Mouse (Mus musculus): ENCODE results near the gene Gabrr3. TPM values are rescaled to one million over a fixed set of nuclear protein-coding genes. Genes with fewer than 3 reads are reported as not detected.
"Not testable (repeated sequence)": the region's sequence is repeated elsewhere in the genome, so short reads cannot be mapped to it uniquely, and the experiment has no call there.

Gene Gabrr3
- polyA plus RNA-seq, 1 experiment = 0.02 TPM

DNA sequence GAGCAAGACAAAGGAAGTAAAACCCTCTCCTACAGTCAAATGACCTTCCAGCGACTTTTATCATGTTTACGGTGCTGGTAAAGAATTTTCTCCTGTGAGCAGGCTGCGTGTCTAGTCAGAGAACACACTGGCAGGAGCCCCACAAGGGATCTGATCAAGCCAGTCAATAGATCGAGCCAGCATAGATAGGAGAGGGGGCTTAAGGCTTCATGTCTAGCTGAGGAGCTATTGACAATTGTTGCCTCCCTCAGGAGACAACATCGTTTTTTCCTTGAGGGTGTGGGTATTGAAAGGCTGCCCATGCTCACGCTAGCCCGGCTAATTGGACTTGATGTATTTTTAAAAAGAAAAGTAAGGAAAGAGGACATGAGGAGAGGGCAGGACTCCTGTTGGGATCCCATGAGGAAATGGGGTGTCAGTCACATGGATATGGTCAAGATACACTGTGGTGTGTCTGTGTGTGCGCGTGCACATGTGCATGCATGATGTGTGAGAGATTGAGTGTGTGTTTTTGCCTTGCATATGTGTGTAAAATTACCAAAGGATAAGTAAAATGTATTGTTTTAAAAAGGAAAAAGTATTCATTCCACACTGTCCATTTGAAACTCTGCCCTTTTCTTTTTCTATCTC is 13.2 kb downstream of the Gabrr3 start:
- Histone ChIP-seq H3K27ac (ENCODE audit: insufficient read depth, low read length) (no peak overlapping the region), H3K4me3 (ENCODE audit: insufficient read depth, low read length) (no peak overlapping the region), H3K4me1 (ENCODE audit: control insufficient read depth, insufficient read depth, low read length) (no peaks in the 10 kb centered on the region)
- no peak for TF ChIP-seq CTCF (IDR thresholded peaks at IDR 0.05; ENCODE audit: extremely low read depth, insufficient read depth, low read length)
- TF ChIP-seq POLR2A (IDR thresholded peaks at IDR 0.05; ENCODE audit: extremely low read depth, insufficient read depth, low read length) = no peak

GRCm38 (mm10) chr16:59420867-59421251 is 13.7 kb downstream of the Gabrr3 start:
- TF ChIP-seq POLR2A (IDR thresholded peaks at IDR 0.05; ENCODE audit: extremely low read depth, insufficient read depth, low read length) = no peak
- peak; percentile 78 for TF ChIP-seq CTCF (IDR thresholded peaks at IDR 0.05; ENCODE audit: extremely low read depth, insufficient read depth, low read length)
- H3K4me3 ChIP-seq (ENCODE audit: insufficient read depth, low read length) = no peak overlapping the region
- no peaks in the 10 kb centered on the region for H3K4me1 ChIP-seq (ENCODE audit: control insufficient read depth, insufficient read depth, low read length)
- no peak overlapping the region for H3K27ac ChIP-seq (ENCODE audit: insufficient read depth, low read length)

DNA sequence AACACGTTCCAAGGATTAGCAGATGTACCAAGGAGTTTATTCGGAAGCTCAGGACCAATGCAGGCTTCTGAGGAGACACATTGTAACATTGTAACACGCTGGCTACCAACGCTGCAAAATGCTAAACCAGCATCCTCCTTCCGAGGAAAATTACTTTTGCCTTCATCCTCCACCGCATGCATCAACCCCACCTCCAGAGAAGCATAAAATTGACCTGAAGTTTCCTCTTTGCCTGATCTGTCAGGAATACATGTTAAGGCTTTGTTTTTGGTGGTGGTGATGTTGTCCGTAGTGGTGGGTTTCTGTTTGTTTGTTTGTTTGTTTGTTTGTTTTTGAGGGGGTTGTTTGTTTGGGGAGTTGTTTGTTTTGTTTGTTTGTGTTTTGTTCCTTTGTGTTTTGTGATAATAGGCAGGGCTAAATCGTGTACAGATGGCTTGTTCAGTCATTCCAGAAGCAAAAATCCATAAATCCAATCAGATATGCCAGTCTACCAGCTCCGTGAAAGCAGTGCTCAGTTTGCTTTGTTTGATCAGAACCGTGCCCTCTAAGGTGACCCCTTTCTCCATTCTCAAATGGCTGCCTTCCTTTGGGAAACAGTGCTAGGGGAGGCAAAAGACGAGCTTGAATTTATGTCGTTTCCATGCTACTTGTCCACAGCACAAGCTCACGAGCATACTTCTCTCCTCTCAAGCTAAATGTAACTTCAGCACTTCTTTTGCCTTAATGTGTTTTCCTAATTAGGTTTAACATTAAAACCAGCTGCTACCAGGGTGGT is 14.6 kb downstream of the Gabrr3 start:
- H3K27ac ChIP-seq (ENCODE audit: insufficient read depth, low read length) = no peak overlapping the region
- TF ChIP-seq CTCF (IDR thresholded peaks at IDR 0.05; ENCODE audit: extremely low read depth, insufficient read depth, low read length) = no peak
- no peak for TF ChIP-seq POLR2A (IDR thresholded peaks at IDR 0.05; ENCODE audit: extremely low read depth, insufficient read depth, low read length)
- H3K4me1 ChIP-seq (ENCODE audit: control insufficient read depth, insufficient read depth, low read length) = no peaks in the 10 kb centered on the region
- H3K4me3 ChIP-seq (ENCODE audit: insufficient read depth, low read length) = no peak overlapping the region

GRCm38 (mm10) chr16:59427960-59428359 is 20.8 kb downstream of the Gabrr3 start:
- no peak for TF ChIP-seq CTCF (IDR thresholded peaks at IDR 0.05; ENCODE audit: extremely low read depth, insufficient read depth, low read length)
- TF ChIP-seq POLR2A (IDR thresholded peaks at IDR 0.05; ENCODE audit: extremely low read depth, insufficient read depth, low read length) = no peak
- H3K4me3 ChIP-seq (ENCODE audit: insufficient read depth, low read length) = no peak overlapping the region
- no peak overlapping the region for H3K27ac ChIP-seq (ENCODE audit: insufficient read depth, low read length)
- H3K4me1 ChIP-seq (ENCODE audit: control insufficient read depth, insufficient read depth, low read length) = no peaks in the 10 kb centered on the region

DNA sequence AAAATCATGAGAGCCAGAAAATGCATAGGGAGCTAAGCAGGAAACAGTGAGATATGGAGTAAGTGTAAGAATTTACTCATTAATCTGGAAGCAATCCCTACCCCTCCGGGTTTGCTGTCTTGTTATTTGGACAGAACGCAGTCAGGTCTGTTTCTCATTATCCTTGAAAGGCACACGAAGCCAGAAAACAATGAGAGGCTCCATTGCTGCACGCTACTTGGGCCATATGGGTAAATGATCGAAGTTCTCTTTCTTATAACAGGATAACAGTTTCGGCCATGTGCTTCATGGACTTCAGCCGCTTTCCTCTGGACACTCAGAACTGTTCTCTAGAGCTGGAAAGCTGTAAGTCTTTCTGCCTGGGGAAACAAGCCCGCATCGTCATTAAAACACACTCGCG is 26.0 kb downstream of the Gabrr3 start:
- no peak overlapping the region for H3K27ac ChIP-seq (ENCODE audit: insufficient read depth, low read length)
- no peaks in the 10 kb centered on the region for H3K4me1 ChIP-seq (ENCODE audit: control insufficient read depth, insufficient read depth, low read length)
- no peak for TF ChIP-seq POLR2A (IDR thresholded peaks at IDR 0.05; ENCODE audit: extremely low read depth, insufficient read depth, low read length)
- no peak for TF ChIP-seq CTCF (IDR thresholded peaks at IDR 0.05; ENCODE audit: extremely low read depth, insufficient read depth, low read length)
- H3K4me3 ChIP-seq (ENCODE audit: insufficient read depth, low read length) = no peak overlapping the region

- Histone ChIP-seq H3K27ac (ENCODE audit: insufficient read depth, low read length) (no peak overlapping the region), H3K4me3 (ENCODE audit: insufficient read depth, low read length) (no peak overlapping the region), H3K4me1 (ENCODE audit: control insufficient read depth, insufficient read depth, low read length) (no peaks in the 10 kb centered on the region)
- TF ChIP-seq CTCF (IDR thresholded peaks at IDR 0.05; ENCODE audit: extremely low read depth, insufficient read depth, low read length) (no peak), POLR2A (IDR thresholded peaks at IDR 0.05; ENCODE audit: extremely low read depth, insufficient read depth, low read length) (no peak)
Measured at GRCm38 (mm10) chr16:59444880-59445559, 37.9 kb downstream of the Gabrr3 start.

DNA sequence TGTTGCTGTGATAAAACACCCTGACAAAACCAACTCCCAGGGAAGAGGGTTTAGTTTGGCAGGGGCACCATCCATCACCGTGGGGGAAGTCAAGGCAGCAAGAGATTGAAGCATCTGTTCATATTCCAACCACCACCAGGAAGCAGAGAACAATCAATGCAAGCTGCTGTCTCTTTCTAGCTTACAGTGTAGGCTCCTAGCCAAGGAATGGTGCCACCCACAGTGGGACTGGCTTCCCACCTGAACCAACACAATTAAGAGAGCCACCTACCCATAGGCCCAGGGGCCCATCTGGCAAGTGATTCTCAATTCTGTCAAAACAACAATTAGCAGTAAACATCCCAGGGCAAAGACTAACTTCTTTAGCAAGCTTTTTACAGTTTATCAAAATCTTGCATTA is 41.0 kb downstream of the Gabrr3 start:
- Histone ChIP-seq H3K4me3 (ENCODE audit: insufficient read depth, low read length) (no peak overlapping the region), H3K27ac (ENCODE audit: insufficient read depth, low read length) (no peak overlapping the region), H3K4me1 (ENCODE audit: control insufficient read depth, insufficient read depth, low read length) (no peaks in the 10 kb centered on the region)
- no peak for TF ChIP-seq POLR2A (IDR thresholded peaks at IDR 0.05; ENCODE audit: extremely low read depth, insufficient read depth, low read length)
- no peak for TF ChIP-seq CTCF (IDR thresholded peaks at IDR 0.05; ENCODE audit: extremely low read depth, insufficient read depth, low read length)

GRCm38 (mm10) chr16:59449092-59449491 is 42.0 kb downstream of the Gabrr3 start:
- Histone ChIP-seq H3K27ac (ENCODE audit: insufficient read depth, low read length) (no peak overlapping the region), H3K4me1 (ENCODE audit: control insufficient read depth, insufficient read depth, low read length) (no peaks in the 10 kb centered on the region), H3K4me3 (ENCODE audit: insufficient read depth, low read length) (no peak overlapping the region)
- TF ChIP-seq POLR2A (IDR thresholded peaks at IDR 0.05; ENCODE audit: extremely low read depth, insufficient read depth, low read length) (no peak), CTCF (IDR thresholded peaks at IDR 0.05; ENCODE audit: extremely low read depth, insufficient read depth, low read length) (no peak)

DNA sequence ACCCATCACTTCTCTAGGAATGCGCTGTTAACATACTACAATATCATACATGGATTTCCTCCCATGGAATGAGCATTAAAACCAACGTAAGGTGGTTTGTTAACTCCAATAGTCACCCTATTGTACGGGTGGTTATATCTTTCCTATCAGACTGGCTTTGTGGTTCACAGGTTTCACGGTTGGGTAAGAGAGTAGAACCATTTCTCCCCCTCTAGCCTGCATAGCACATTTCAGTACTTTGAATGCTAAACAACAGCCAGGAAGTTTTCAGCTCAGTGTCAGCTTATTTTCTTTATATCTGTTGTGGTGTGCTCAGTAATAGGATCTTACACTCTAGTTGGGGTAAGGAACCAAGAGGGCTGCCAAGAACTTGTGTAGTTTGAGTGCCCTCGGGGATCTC is 44.7 kb downstream of the Gabrr3 start:
- Histone ChIP-seq H3K4me1 (ENCODE audit: control insufficient read depth, insufficient read depth, low read length) (no peaks in the 10 kb centered on the region), H3K4me3 (ENCODE audit: insufficient read depth, low read length) (no peak overlapping the region), H3K27ac (ENCODE audit: insufficient read depth, low read length) (no peak overlapping the region)
- no peak for TF ChIP-seq POLR2A (IDR thresholded peaks at IDR 0.05; ENCODE audit: extremely low read depth, insufficient read depth, low read length)
- no peak for TF ChIP-seq CTCF (IDR thresholded peaks at IDR 0.05; ENCODE audit: extremely low read depth, insufficient read depth, low read length)

DNA sequence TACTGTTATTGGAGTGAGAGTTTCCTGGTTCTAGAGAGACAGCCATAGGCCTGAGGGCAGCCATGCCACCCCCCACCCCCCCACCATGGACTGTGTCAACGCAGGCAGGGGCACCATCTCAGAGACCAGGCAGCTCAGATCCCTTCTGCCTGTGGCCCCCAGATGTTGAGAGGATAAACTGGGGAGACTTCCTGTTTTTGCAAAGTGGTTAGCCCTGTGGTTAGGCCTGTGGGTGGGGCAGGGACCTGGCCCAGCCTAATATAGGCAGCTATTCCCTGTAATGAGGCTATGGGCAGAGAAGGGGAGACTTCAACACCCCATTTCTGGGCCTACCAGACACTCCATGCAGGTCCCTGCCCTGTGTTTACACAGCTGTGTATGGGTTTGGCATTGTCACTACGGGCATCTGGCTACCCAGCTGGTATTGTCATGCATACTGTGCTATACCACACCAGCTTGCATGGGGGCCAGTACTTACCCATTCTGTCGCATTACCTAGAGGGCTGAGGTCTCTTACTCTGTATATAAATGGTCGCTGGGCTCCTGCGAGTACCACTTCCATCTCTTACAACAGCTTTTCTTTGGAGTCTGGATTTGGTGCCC is 52.2 kb downstream of the Gabrr3 start:
- not testable (repeated sequence) for H3K4me1 ChIP-seq (ENCODE audit: control insufficient read depth, insufficient read depth, low read length); H3K4me3 ChIP-seq (ENCODE audit: insufficient read depth, low read length); H3K27ac ChIP-seq (ENCODE audit: insufficient read depth, low read length)
